Mouse (Mus musculus): ENCODE results near the gene Cyp1a2. TPM values are rescaled to one million over a fixed set of nuclear protein-coding genes. Genes with fewer than 3 reads are reported as not detected.

The Cyp1a2 gene
- polyA plus RNA-seq, 1 experiment, result not detected

DNA sequence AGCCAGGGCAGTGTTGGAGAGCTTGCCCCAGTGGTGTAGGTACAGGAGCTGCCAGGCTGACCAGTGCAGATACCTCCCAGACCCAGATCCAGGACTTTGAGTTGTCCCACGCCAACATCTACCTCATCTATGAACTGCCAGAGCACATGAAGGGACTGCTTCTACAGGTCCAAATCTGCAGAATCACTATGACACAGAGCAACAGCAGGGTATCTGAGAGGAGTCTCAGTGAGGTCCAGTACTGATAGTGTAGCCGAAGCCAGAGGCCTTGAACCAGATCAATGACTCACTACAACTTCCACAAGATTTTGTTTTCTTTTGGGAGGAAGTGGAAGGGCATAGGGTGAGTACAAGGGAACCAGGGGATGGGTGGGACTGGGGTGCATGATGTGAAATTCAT is 4.2 kb upstream of the Cyp1a2 start, which contains the start of gene Cyp1a1:
Gene Cyp1a1 (plus strand): TSS at position 178 of the 400 bp plus-strand sequence.
- Histone ChIP-seq H3K36me3 (ENCODE audit: control insufficient read depth, insufficient read depth, low read length) (no peaks in the 10 kb centered on the region), H3K27ac (ENCODE audit: insufficient read depth, low read length) (no peak within 1 kb of the TSS), H3K27me3 (ENCODE audit: control insufficient read depth, insufficient read depth, low read length) (peaks cover 1% of the 10 kb centered on the region; the same call in 1 of the 2 replicates), H3K4me3 (ENCODE audit: extremely low read depth, insufficient read depth, insufficient read length) (no peak within 1 kb of the TSS), H3K4me1 (ENCODE audit: control insufficient read depth, insufficient read depth, insufficient read length) (no peaks in the 10 kb centered on the region)
- no peak for TF ChIP-seq POLR2A (IDR thresholded peaks at IDR 0.05; ENCODE audit: low read depth, low read length)
- TF ChIP-seq CTCF (IDR thresholded peaks at IDR 0.05; ENCODE audit: extremely low read depth, insufficient read depth, insufficient read length, insufficient replicate concordance), result no peak
- 94% methylated on average over 2 of the region's 2 CpGs for WGBS
- no peak for DNase-seq (ENCODE audit: low read depth in 1 of 2, low spot score in 2 of 2)

- Histone ChIP-seq H3K4me3 (ENCODE audit: extremely low read depth, insufficient read depth, insufficient read length) (no peak overlapping the region), H3K36me3 (ENCODE audit: control insufficient read depth, insufficient read depth, low read length) (no peaks in the 10 kb centered on the region), H3K27ac (ENCODE audit: insufficient read depth, low read length) (no peak overlapping the region), H3K27me3 (ENCODE audit: control insufficient read depth, insufficient read depth, low read length) (no peaks in the 10 kb centered on the region), H3K4me1 (ENCODE audit: control insufficient read depth, insufficient read depth, insufficient read length) (no peaks in the 10 kb centered on the region)
- DNase-seq (ENCODE audit: low read depth in 1 of 2, low spot score in 2 of 2), result no peak
- no peak for TF ChIP-seq CTCF (IDR thresholded peaks at IDR 0.05; ENCODE audit: extremely low read depth, insufficient read depth, insufficient read length, insufficient replicate concordance)
- TF ChIP-seq POLR2A (IDR thresholded peaks at IDR 0.05; ENCODE audit: low read depth, low read length), result no peak
- 82% methylated on average over 5 of the region's 5 CpGs for WGBS
Observed at GRCm38 (mm10) chr9:57686011-57686410, 2.5 kb upstream of the Cyp1a2 start.

DNA sequence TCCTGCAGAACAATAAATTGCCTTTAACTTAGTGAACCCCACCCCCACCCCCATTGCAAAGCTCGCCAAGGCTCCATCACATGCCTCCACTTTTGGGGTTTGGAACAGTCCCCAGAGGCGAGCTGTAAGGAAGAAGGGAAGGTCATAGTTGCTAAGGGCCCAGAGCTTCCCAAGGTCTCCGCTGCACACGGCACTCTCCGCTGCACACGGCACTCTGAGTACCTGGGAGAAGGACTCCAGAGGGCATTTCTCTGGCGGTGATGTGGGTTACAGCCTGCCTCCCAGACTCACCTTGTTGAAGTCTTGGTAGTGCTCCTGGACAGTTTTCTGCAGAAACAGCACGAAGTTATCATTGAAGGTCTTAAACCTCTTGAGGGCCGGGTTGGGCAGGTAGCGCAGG is 2.1 kb downstream of the Cyp1a2 start:
- Histone ChIP-seq H3K4me1 (ENCODE audit: control insufficient read depth, insufficient read depth, insufficient read length) (no peaks in the 10 kb centered on the region), H3K36me3 (ENCODE audit: control insufficient read depth, insufficient read depth, low read length) (no peaks in the 10 kb centered on the region), H3K27ac (ENCODE audit: insufficient read depth, low read length) (no peak overlapping the region), H3K4me3 (ENCODE audit: extremely low read depth, insufficient read depth, insufficient read length) (no peak overlapping the region), H3K27me3 (ENCODE audit: control insufficient read depth, insufficient read depth, low read length) (no peaks in the 10 kb centered on the region)
- DNase-seq (ENCODE audit: low read depth in 1 of 2, low spot score in 2 of 2), result no peak
- TF ChIP-seq POLR2A (IDR thresholded peaks at IDR 0.05; ENCODE audit: low read depth, low read length) (no peak), CTCF (IDR thresholded peaks at IDR 0.05; ENCODE audit: extremely low read depth, insufficient read depth, insufficient read length, insufficient replicate concordance) (no peak)
- WGBS, result 89% methylated on average over 10 of the region's 10 CpGs

DNA sequence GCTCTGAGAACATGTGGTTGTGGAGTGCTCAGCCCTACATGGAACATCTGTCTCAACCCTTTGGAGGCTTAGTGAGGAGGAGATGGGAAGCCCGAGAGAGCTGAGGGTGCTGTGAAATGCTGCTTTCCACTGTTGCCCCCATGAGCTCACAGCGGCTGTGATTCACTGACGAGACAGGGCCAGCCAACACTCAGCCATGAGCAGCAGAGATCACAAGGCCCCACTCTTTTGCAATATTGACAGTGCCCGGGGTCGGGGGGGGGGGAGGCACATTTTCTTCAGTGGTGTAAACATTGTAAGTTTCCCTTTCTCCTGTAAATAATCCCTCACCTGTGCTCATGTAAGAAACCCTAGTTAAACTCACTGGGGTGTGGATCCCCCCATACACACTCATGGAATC is 12.0 kb downstream of the Cyp1a2 start:
- WGBS, result 91% methylated on average over 5 of the region's 5 CpGs
- no peak overlapping the region for H3K27ac ChIP-seq (ENCODE audit: insufficient read depth, low read length)
- H3K4me3 ChIP-seq (ENCODE audit: extremely low read depth, insufficient read depth, insufficient read length), result no peak overlapping the region
- no peaks in the 10 kb centered on the region for H3K36me3 ChIP-seq (ENCODE audit: control insufficient read depth, insufficient read depth, low read length)
- no peaks in the 10 kb centered on the region for H3K4me1 ChIP-seq (ENCODE audit: control insufficient read depth, insufficient read depth, insufficient read length)
- no peak for DNase-seq (ENCODE audit: low read depth in 1 of 2, low spot score in 2 of 2)
- TF ChIP-seq CTCF (IDR thresholded peaks at IDR 0.05; ENCODE audit: extremely low read depth, insufficient read depth, insufficient read length, insufficient replicate concordance) (no peak), POLR2A (IDR thresholded peaks at IDR 0.05; ENCODE audit: low read depth, low read length) (no peak)
- H3K27me3 ChIP-seq (ENCODE audit: control insufficient read depth, insufficient read depth, low read length), result no peaks in the 10 kb centered on the region

- WGBS, result 86% methylated on average over 4 of the region's 4 CpGs
- DNase-seq (ENCODE audit: low read depth in 1 of 2, low spot score in 2 of 2), result no peak
- no peaks in the 10 kb centered on the region for H3K27me3 ChIP-seq (ENCODE audit: control insufficient read depth, insufficient read depth, low read length)
- H3K36me3 ChIP-seq (ENCODE audit: control insufficient read depth, insufficient read depth, low read length), result no peaks in the 10 kb centered on the region
- TF ChIP-seq POLR2A (IDR thresholded peaks at IDR 0.05; ENCODE audit: low read depth, low read length) (no peak), CTCF (IDR thresholded peaks at IDR 0.05; ENCODE audit: extremely low read depth, insufficient read depth, insufficient read length, insufficient replicate concordance) (no peak)
- no peaks in the 10 kb centered on the region for H3K4me1 ChIP-seq (ENCODE audit: control insufficient read depth, insufficient read depth, insufficient read length)
- H3K27ac ChIP-seq (ENCODE audit: insufficient read depth, low read length), result no peak overlapping the region
- no peak overlapping the region for H3K4me3 ChIP-seq (ENCODE audit: extremely low read depth, insufficient read depth, insufficient read length)
Observed at GRCm38 (mm10) chr9:57671037-57671436, 12.5 kb downstream of the Cyp1a2 start.

GRCm38 (mm10) chr9:57669566-57669965 is 13.9 kb downstream of the Cyp1a2 start:
- H3K4me3 ChIP-seq (ENCODE audit: extremely low read depth, insufficient read depth, insufficient read length), result no peak overlapping the region
- no peak for DNase-seq (ENCODE audit: low read depth in 1 of 2, low spot score in 2 of 2)
- 86% methylated on average over 3 of the region's 3 CpGs for WGBS
- H3K4me1 ChIP-seq (ENCODE audit: control insufficient read depth, insufficient read depth, insufficient read length), result no peaks in the 10 kb centered on the region
- no peaks in the 10 kb centered on the region for H3K27me3 ChIP-seq (ENCODE audit: control insufficient read depth, insufficient read depth, low read length)
- no peaks in the 10 kb centered on the region for H3K36me3 ChIP-seq (ENCODE audit: control insufficient read depth, insufficient read depth, low read length)
- no peak overlapping the region for H3K27ac ChIP-seq (ENCODE audit: insufficient read depth, low read length)
- no peak for TF ChIP-seq POLR2A (IDR thresholded peaks at IDR 0.05; ENCODE audit: low read depth, low read length)
- no peak for TF ChIP-seq CTCF (IDR thresholded peaks at IDR 0.05; ENCODE audit: extremely low read depth, insufficient read depth, insufficient read length, insufficient replicate concordance)

GRCm38 (mm10) chr9:57668277-57668676 is 15.2 kb downstream of the Cyp1a2 start:
- 24% methylated on average over 1 of the region's 1 CpGs for WGBS
- Histone ChIP-seq H3K4me3 (ENCODE audit: extremely low read depth, insufficient read depth, insufficient read length) (no peak overlapping the region), H3K27me3 (ENCODE audit: control insufficient read depth, insufficient read depth, low read length) (no peaks in the 10 kb centered on the region), H3K36me3 (ENCODE audit: control insufficient read depth, insufficient read depth, low read length) (no peaks in the 10 kb centered on the region), H3K27ac (ENCODE audit: insufficient read depth, low read length) (no peak overlapping the region), H3K4me1 (ENCODE audit: control insufficient read depth, insufficient read depth, insufficient read length) (no peaks in the 10 kb centered on the region)
- no peak for DNase-seq (ENCODE audit: low read depth in 1 of 2, low spot score in 2 of 2)
- no peak for TF ChIP-seq POLR2A (IDR thresholded peaks at IDR 0.05; ENCODE audit: low read depth, low read length)
- no peak for TF ChIP-seq CTCF (IDR thresholded peaks at IDR 0.05; ENCODE audit: extremely low read depth, insufficient read depth, insufficient read length, insufficient replicate concordance)
